Comparison of ENCODE assay signal across 22 mouse cellular contexts in genomic region chr4:55079056-55079455, GRCm38 (mm10).
DNase-seq lines count a peak whose midpoint lies in the region; ATAC-seq lines count a peak whose summit lies in the region.
"Had no signal": no experiment of that assay in that cellular context is flagged by ENCODE, and none has a peak within 500 bp of the region (broad histone marks: within the 10 kb centered on the region; RNA-seq: fewer than 3 reads in every experiment).

No protein-coding gene starts in this region.

- no peaks in the 10 kb centered on the region for H3K9me3 ChIP-seq in hindbrain, embryonic 12.5 days (replicated peaks)
- no peaks in the 10 kb centered on the region for H3K9me3 ChIP-seq in hindbrain, embryonic 16.5 days (ENCODE audit: control insufficient read depth, low read length)
- H3K9me3 ChIP-seq in midbrain, embryonic 10.5 days (replicated peaks), result no peaks in the 10 kb centered on the region
- no peaks in the 10 kb centered on the region for H3K9me3 ChIP-seq in midbrain, embryonic 14.5 days (ENCODE audit: control insufficient read depth, low read length)
- H3K9me3 ChIP-seq in forebrain, embryonic 16.5 days (ENCODE audit: control insufficient read depth, low read length), result no peaks in the 10 kb centered on the region
- H3K9me3 ChIP-seq: embryonic facial prominence, embryonic 12.5 days had no signal

- H3K36me3 ChIP-seq in hindbrain, embryonic 12.5 days, result peaks cover 58% of the 10 kb centered on the region
- peaks cover 22% of the 10 kb centered on the region for H3K36me3 ChIP-seq in hindbrain, embryonic 16.5 days (ENCODE audit: control insufficient read depth, insufficient read depth, low read length)
- H3K36me3 ChIP-seq in midbrain, embryonic 10.5 days, result peaks cover 98% of the 10 kb centered on the region
- H3K36me3 ChIP-seq in midbrain, embryonic 14.5 days (ENCODE audit: control insufficient read depth, insufficient read depth, low read length), result peaks cover 66% of the 10 kb centered on the region
- peaks cover 33% of the 10 kb centered on the region for H3K36me3 ChIP-seq in forebrain, embryonic 16.5 days (ENCODE audit: control insufficient read depth, insufficient read depth)
- H3K36me3 ChIP-seq: G1E had no signal

- H3K4me1 ChIP-seq in hindbrain, embryonic 12.5 days, result peaks cover 25% of the 10 kb centered on the region
- H3K4me1 ChIP-seq in hindbrain, embryonic 16.5 days (ENCODE audit: control insufficient read depth, insufficient read depth, low read depth, low read length), result peaks cover 15% of the 10 kb centered on the region
- peaks cover 32% of the 10 kb centered on the region for H3K4me1 ChIP-seq in midbrain, embryonic 10.5 days
- peaks cover 24% of the 10 kb centered on the region for H3K4me1 ChIP-seq in midbrain, embryonic 14.5 days (ENCODE audit: control insufficient read depth, insufficient read depth, low read length)
- peaks cover 3% of the 10 kb centered on the region; the same call in 1 of the 2 replicates for H3K4me1 ChIP-seq in brown adipose tissue, adult 24 weeks (ENCODE audit: control insufficient read depth, insufficient read depth, insufficient read length, low read length)
- H3K4me1 ChIP-seq in forebrain, embryonic 16.5 days (replicated peaks; ENCODE audit: control insufficient read depth, insufficient read depth, low read length), result peaks cover 26% of the 10 kb centered on the region

- H3K27me3 ChIP-seq in hindbrain, embryonic 12.5 days, result no peaks in the 10 kb centered on the region
- H3K27me3 ChIP-seq in hindbrain, embryonic 16.5 days (replicated peaks; ENCODE audit: control insufficient read depth, insufficient read depth, low read length), result no peaks in the 10 kb centered on the region
- no peaks in the 10 kb centered on the region for H3K27me3 ChIP-seq in midbrain, embryonic 10.5 days (ENCODE audit: low read depth, poor library complexity, severe bottlenecking)
- H3K27me3 ChIP-seq in midbrain, embryonic 14.5 days (ENCODE audit: control insufficient read depth, insufficient read depth, low read length), result no peaks in the 10 kb centered on the region
- H3K27me3 ChIP-seq in forebrain, embryonic 16.5 days (replicated peaks; ENCODE audit: control insufficient read depth, insufficient read depth, low read length), result no peaks in the 10 kb centered on the region
- H3K27me3 ChIP-seq: CH12.LX; embryonic facial prominence, embryonic 12.5 days; Patski had no signal

- DNase-seq in midbrain, embryonic 10.5 days (ENCODE audit: low spot score), result no peak
- no peak for DNase-seq in midbrain, embryonic 14.5 days
- DNase-seq in ovary, postnatal 14 days (ENCODE audit: low spot score), result no peak
- DNase-seq: adrenal gland, adult 8-10 months; B cell, adult 2 months; cerebellum, adult 2 months; cerebellum, postnatal 25 days; heart, postnatal 10 days; kidney, adult 11 months; lung, postnatal 14 days; right cerebral cortex, postnatal 14 days had no signal

- no peak for ATAC-seq in hindbrain, embryonic 12.5 days (ENCODE audit: low FRiP score)
- no peak for ATAC-seq in hindbrain, embryonic 16.5 days
- no peak for ATAC-seq in midbrain, embryonic 14.5 days (ENCODE audit: low FRiP score, low TSS enrichment)
- no peak for ATAC-seq in forebrain, embryonic 16.5 days
- ATAC-seq: Patski had no signal

- H3K9ac ChIP-seq in hindbrain, embryonic 12.5 days, result no peak overlapping the region
- H3K9ac ChIP-seq in hindbrain, embryonic 16.5 days (ENCODE audit: low read depth, low read length), result no peak overlapping the region
- H3K9ac ChIP-seq in midbrain, embryonic 14.5 days (replicated peaks; ENCODE audit: low read length), result no peak overlapping the region
- H3K9ac ChIP-seq in forebrain, embryonic 16.5 days (replicated peaks; ENCODE audit: low read depth, low read length), result no peak overlapping the region
- H3K9ac ChIP-seq: embryonic facial prominence, embryonic 12.5 days had no signal

- H3K4me3 ChIP-seq in hindbrain, embryonic 12.5 days, result no peak overlapping the region
- H3K4me3 ChIP-seq in hindbrain, embryonic 16.5 days (ENCODE audit: low read length), result no peak overlapping the region
- no peak overlapping the region for H3K4me3 ChIP-seq in midbrain, embryonic 10.5 days
- H3K4me3 ChIP-seq in midbrain, embryonic 14.5 days (replicated peaks; ENCODE audit: low read depth, low read length), result no peak overlapping the region
- H3K4me3 ChIP-seq in brown adipose tissue, adult 24 weeks (ENCODE audit: insufficient read depth, low read depth, low read length), result no peak overlapping the region
- H3K4me3 ChIP-seq in forebrain, embryonic 16.5 days (replicated peaks; ENCODE audit: low read length), result no peak overlapping the region
- H3K4me3 ChIP-seq: embryonic facial prominence, embryonic 12.5 days had no signal

- no peak overlapping the region for H3K4me2 ChIP-seq in hindbrain, embryonic 12.5 days (replicated peaks)
- H3K4me2 ChIP-seq in hindbrain, embryonic 16.5 days (ENCODE audit: low read length), result no peak overlapping the region
- H3K4me2 ChIP-seq in midbrain, embryonic 14.5 days (ENCODE audit: low read length), result no peak overlapping the region
- H3K4me2 ChIP-seq in forebrain, embryonic 16.5 days (ENCODE audit: low read length), result no peak overlapping the region
- H3K4me2 ChIP-seq: embryonic facial prominence, embryonic 12.5 days; heart, embryonic 11.5 days had no signal

- 86% methylated on average over 9 of the region's 9 CpGs for WGBS in hindbrain, embryonic 12.5 days
- WGBS in hindbrain, embryonic 16.5 days, result 87% methylated on average over 9 of the region's 9 CpGs
- 92% methylated on average over 9 of the region's 9 CpGs for whole genome bisulfite sequencing in midbrain, embryonic 10.5 days
- WGBS in midbrain, embryonic 14.5 days, result 84% methylated on average over 9 of the region's 9 CpGs
- WGBS in forebrain, embryonic 16.5 days, result 83% methylated on average over 9 of the region's 9 CpGs

- peak overlapping the region; percentile 48; the same call in 1 of the 2 replicates for H3K27ac ChIP-seq in hindbrain, embryonic 12.5 days
- H3K27ac ChIP-seq in hindbrain, embryonic 16.5 days (ENCODE audit: low read depth, low read length), result no peak overlapping the region
- peak overlapping the region; percentile 80; the same call in 1 of the 2 replicates for H3K27ac ChIP-seq in midbrain, embryonic 10.5 days (replicated peaks)
- H3K27ac ChIP-seq in midbrain, embryonic 14.5 days (replicated peaks; ENCODE audit: low read depth, low read length), result no peak overlapping the region
- H3K27ac ChIP-seq in brown adipose tissue, adult 24 weeks (replicated peaks; ENCODE audit: low read depth, low read length), result 0 out of 2 replicates have a peak overlapping the region, but pooled peaks have one; percentile 36
- H3K27ac ChIP-seq in forebrain, embryonic 16.5 days (ENCODE audit: low read length), result peak overlapping the region; percentile 23; the same call in 1 of the 2 replicates
- H3K27ac ChIP-seq: embryonic facial prominence, embryonic 12.5 days; kidney, postnatal 0 days; stomach, postnatal 0 days had no signal

Comparison
In these comparisons a context has a peak if more than half of its experiments do, and no peak if none do; other contexts are left out.
1. H3K27ac ChIP-seq: peak in hindbrain, embryonic 12.5 days (single experiment), midbrain, embryonic 10.5 days (single experiment), brown adipose tissue, adult 24 weeks (single experiment) and forebrain, embryonic 16.5 days (single experiment); none in hindbrain, embryonic 16.5 days (single experiment) and midbrain, embryonic 14.5 days (single experiment).